Mouse (Mus musculus) MEL (cell line): ENCODE measurements around the gene Gjb4. TPM values are rescaled to one million over a fixed set of nuclear protein-coding genes. Genes with fewer than 3 reads are reported as not detected.

ENCODE experiments used
- DNase-seq: peaks from one replicate; pipeline ENCODE4 v3.0.0; 2011; ENCODE audit warnings: low read depth, low spot score
- H3K27ac ChIP-seq: 2 replicates; pipeline ENCODE4 v1.5.1; 2012; ENCODE audit warnings: low read depth, mild to moderate bottlenecking, control low read depth, low read length, moderate library complexity; ENCODE audit not compliant: control insufficient read depth
- H3K27me3 ChIP-seq, 2 experiments: fragments of 150-350 bp in 1 of 2; sonication (generic) in 1 of 2; 2 replicates each; pipeline ENCODE4 v1.6.1; 2012; ENCODE audit warnings: low read length in 2 of 2, mild to moderate bottlenecking in 2 of 2, improper control_type of control experiment in 1 of 2, moderate library complexity in 1 of 2; ENCODE audit not compliant: insufficient read depth in 2 of 2, control insufficient read depth in 1 of 2
- H3K36me3 ChIP-seq, 2 experiments: 2 replicates each; pipeline ENCODE4 v1.6.1; 2012 to 2014; ENCODE audit warnings: low read length in 2 of 2, improper control_type of control experiment in 1 of 2, inconsistent platforms in 1 of 2, mild to moderate bottlenecking in 1 of 2; ENCODE audit not compliant: insufficient read depth in 2 of 2, control insufficient read depth in 1 of 2
- H3K4me1 ChIP-seq, 2 experiments: fragments of 150-350 bp in 1 of 2; sonication (generic) in 1 of 2; 2 replicates each; pipeline ENCODE4 v1.6.1; 2012; ENCODE audit warnings: low read length in 2 of 2, improper control_type of control experiment in 1 of 2, mild to moderate bottlenecking in 1 of 2; ENCODE audit not compliant: insufficient read depth in 2 of 2, control insufficient read depth in 1 of 2
- H3K4me3 ChIP-seq, 2 experiments: fragments of 150-350 bp in 1 of 2; sonication (generic) in 1 of 2; 2 replicates each; pipeline ENCODE4 v1.5.1; 2012; ENCODE audit warnings: low read depth in 2 of 2, low read length in 2 of 2, mild to moderate bottlenecking in 2 of 2, moderate library complexity in 2 of 2, control low read depth in 1 of 2, improper control_type of control experiment in 1 of 2; ENCODE audit not compliant: control insufficient read depth in 1 of 2, insufficient read depth in 1 of 2
- H3K79me2 ChIP-seq: 2 replicates; pipeline ENCODE4 v1.6.1; 2012; ENCODE audit warnings: mild to moderate bottlenecking, low read length, moderate library complexity; ENCODE audit not compliant: control insufficient read depth, poor library complexity, insufficient read depth
- H3K9ac ChIP-seq: 2 replicates; pipeline ENCODE4 v1.6.1; 2012; ENCODE audit warnings: low read depth, mild to moderate bottlenecking, control low read depth, low read length, moderate library complexity; ENCODE audit not compliant: control insufficient read depth, poor library complexity, severe bottlenecking
- H3K9me3 ChIP-seq: fragments of 150-350 bp; sonication (generic); replicated peaks from 2 replicates; pipeline ENCODE4 v1.6.1; 2012; ENCODE audit warnings: mild to moderate bottlenecking, low read length, improper control_type of control experiment, moderate library complexity; ENCODE audit not compliant: insufficient read depth
- GABPA ChIP-seq: IDR thresholded peaks from 2 replicates; pipeline ENCODE4 v1.6.1; 2012; ENCODE audit warnings: low read depth, mild to moderate bottlenecking, inconsistent platforms, low read length, improper control_type of control experiment, moderate library complexity
- NELFE ChIP-seq: IDR thresholded peaks from 2 replicates; pipeline ENCODE4 v1.6.1; 2011; ENCODE audit warnings: low read depth, low read length, improper control_type of control experiment
- USF2 ChIP-seq, 2 experiments: IDR thresholded peaks; 2 replicates each; pipeline ENCODE4 v1.6.1; 2011 to 2012; ENCODE audit warnings: improper control_type of control experiment in 2 of 2, low read length in 2 of 2, borderline replicate concordance in 1 of 2, inconsistent platforms in 1 of 2, low read depth in 1 of 2, mild to moderate bottlenecking in 1 of 2; ENCODE audit not compliant: insufficient read depth in 1 of 2
- polyA plus RNA-seq, 2 experiments: library from polyadenylated mRNA; stranded (reverse) in 1 of 2; unstranded in 1 of 2; fragments of >175 nt in 1 of 2; fragments of >200 nt in 1 of 2; gene quantifications; 2 replicates each; pipeline versions ENCODE4 v1.2.1 to v1.2.4; 2012; ENCODE audit warnings: low replicate concordance in 2 of 2, low read depth in 1 of 2; ENCODE audit not compliant: insufficient read length in 2 of 2, insufficient read depth in 1 of 2, missing spikeins in 1 of 2
- total RNA-seq: library from RNA; depleted of rRNA; stranded (reverse); fragments of 300-350 nt; gene quantifications from 2 replicates; pipeline ENCODE4 v1.2.3, GENCODE M21; 2012; rRNA removed

Gene Gjb4
- total and polyA plus RNA-seq, 3 experiments: not detected

- no peaks in the 10 kb centered on the region for H3K36me3 ChIP-seq
- H3K27ac ChIP-seq: no peak overlapping the region
- no peak for DNase-seq
- H3K27me3 ChIP-seq: no peaks in the 10 kb centered on the region
- no peak for TF ChIP-seq USF2 (IDR thresholded peaks at IDR 0.05; ENCODE audit: borderline replicate concordance in 1 of 2, insufficient read depth in 1 of 2, low read depth in 1 of 2, low read length in 2 of 2)
- TF ChIP-seq GABPA: no peak
- no peak for TF ChIP-seq NELFE
- no peaks in the 10 kb centered on the region for H3K4me1 ChIP-seq
- H3K9ac ChIP-seq: no peak overlapping the region
- H3K4me3 ChIP-seq: no peak overlapping the region
- H3K9me3 ChIP-seq: no peaks in the 10 kb centered on the region
- no peaks in the 10 kb centered on the region for H3K79me2 ChIP-seq
These were observed 50.1 kb downstream of the Gjb4 start for GRCm38 (mm10) chr4:127303796-127304195.

Other genes with a start within 250 kb of the Gjb4 start
- gene Tmem35b, start 230.4 kb downstream of the Gjb4 start, total RNA-seq: 0.89 and 1.7 TPM in 2 replicates
- gene Tmem35b, start 230.4 kb downstream of the Gjb4 start, polyA plus RNA-seq: 1 to 10 TPM in 1 of 2 experiments, not detected in 1; 3.2 TPM
- not detected in 2 replicates for gene Dlgap3, start 184.9 kb downstream of the Gjb4 start, total RNA-seq
- not detected for gene Dlgap3, start 184.9 kb downstream of the Gjb4 start, polyA plus RNA-seq
- 38.4 and 48.3 TPM in 2 replicates for gene Smim12, start 110.3 kb downstream of the Gjb4 start, total RNA-seq
- 10 to 100 TPM in 1 of 2 experiments, not detected in 1; 60.1 TPM for gene Smim12, start 110.3 kb downstream of the Gjb4 start, polyA plus RNA-seq
- gene Gja4, start 40.0 kb downstream of the Gjb4 start, total RNA-seq: not detected in 2 replicates
- gene Gja4, start 40.0 kb downstream of the Gjb4 start, polyA plus RNA-seq: not detected
- gene Gjb3, start 23.2 kb downstream of the Gjb4 start, total RNA-seq: not detected in 2 replicates
- not detected for gene Gjb3, start 23.2 kb downstream of the Gjb4 start, polyA plus RNA-seq
- gene Gjb5, start 4.1 kb upstream of the Gjb4 start, total RNA-seq: not detected in 2 replicates
- not detected for gene Gjb5, start 4.1 kb upstream of the Gjb4 start, polyA plus RNA-seq